Mouse (Mus musculus) embryonic stem cell, embryonic (primary cell): ENCODE data around the gene Lrp5.

Experiments used
- CTCF ChIA-PET, 4 experiments: fragments of 300-600 bp in 2 of 4; fragments of 350-600 bp in 2 of 4; sonication (Branson Sonifier 250); formaldehyde crosslinking; loops; one replicate each; lab custom pipeline; 2022; ENCODE audit warnings: inconsistent platforms in 2 of 4; lab: Charles Lee
- POLR2A ChIA-PET, 4 experiments: fragments of 300-600 bp in 2 of 4; fragments of 350-600 bp in 2 of 4; sonication (Branson Sonifier 250); formaldehyde crosslinking; loops; one replicate each; lab custom pipeline; 2022; ENCODE audit warnings: antibody characterized with exemption in 4 of 4, inconsistent platforms in 1 of 4; lab: Charles Lee

The Lrp5 gene

DNA sequence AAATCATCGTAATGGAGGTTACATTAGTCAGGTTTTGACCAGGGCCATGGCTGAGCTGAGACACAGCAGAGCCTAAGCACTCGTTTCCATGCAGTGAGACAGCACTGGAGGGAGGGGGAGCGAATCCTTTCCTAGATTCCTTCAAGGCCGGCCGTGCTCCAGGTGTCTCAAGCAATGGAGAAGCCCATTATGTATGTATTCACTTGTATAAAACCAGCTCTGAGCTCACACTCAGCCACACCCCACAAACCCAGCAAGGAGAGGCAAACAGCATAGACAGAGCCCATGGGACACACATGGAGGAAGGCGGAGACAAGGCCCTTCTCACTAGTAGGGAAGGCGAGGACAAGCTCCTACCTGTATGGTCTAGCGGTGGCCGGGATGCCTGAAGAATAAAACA lies 100.3 kb downstream of the Lrp5 start:
- ChIA-PET POLR2A (interaction anchor here (0.6 to 65.2 kb wide), 35 partner anchors 9 to 426 kb away, joined by 3 to 1508 read pairs (median 4); partner anchors contain the start of genes Ppp6r3 (in 2 of the 4), 1810055G02Rik (in 1 of the 4) and Ndufv1 (in 1 of the 4)), CTCF (interaction anchor here (0.5 to 2.3 kb wide), 36 partner anchors 8 to 732 kb away, joined by 3 to 28 read pairs (median 4); partner anchors contain the start of genes Ppp6r3 (in 2 of the 4), 1810055G02Rik (in 1 of the 4), Gm49405 (in 1 of the 4) and Lrp5 (in 1 of the 4))

DNA sequence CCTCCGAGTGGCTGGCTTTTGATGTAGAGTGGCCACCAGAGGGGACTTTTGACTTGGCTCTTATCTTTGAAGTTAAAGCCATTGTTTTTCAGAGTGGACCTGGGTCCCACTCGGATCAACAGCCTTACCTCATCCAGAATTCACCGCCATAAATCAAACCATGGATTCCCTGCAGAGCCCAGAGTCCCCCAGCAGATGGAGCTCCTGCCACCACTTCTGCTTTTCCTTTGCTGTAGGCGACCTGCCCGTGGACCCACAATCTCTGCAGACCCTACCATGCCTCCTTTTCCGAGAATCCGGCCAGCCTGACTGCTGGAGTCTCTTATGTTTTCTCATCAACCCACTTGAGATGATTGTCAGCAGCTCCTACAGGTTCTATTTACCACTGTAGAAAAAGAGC lies 105.0 kb downstream of the Lrp5 start:
- ChIA-PET CTCF (interaction anchor here in 3 of 4 experiments (0.6 to 1.8 kb wide), 18 partner anchors 8 to 361 kb away, joined by 3 to 11 read pairs (median 3); no protein-coding TSS in a partner anchor), POLR2A (interaction anchor here in 3 of 4 experiments (0.6 to 65.2 kb wide), 13 partner anchors 8 to 138 kb away, joined by 3 to 1508 read pairs (median 4); partner anchors contain the start of gene 1810055G02Rik (in 2 of the 3))

DNA sequence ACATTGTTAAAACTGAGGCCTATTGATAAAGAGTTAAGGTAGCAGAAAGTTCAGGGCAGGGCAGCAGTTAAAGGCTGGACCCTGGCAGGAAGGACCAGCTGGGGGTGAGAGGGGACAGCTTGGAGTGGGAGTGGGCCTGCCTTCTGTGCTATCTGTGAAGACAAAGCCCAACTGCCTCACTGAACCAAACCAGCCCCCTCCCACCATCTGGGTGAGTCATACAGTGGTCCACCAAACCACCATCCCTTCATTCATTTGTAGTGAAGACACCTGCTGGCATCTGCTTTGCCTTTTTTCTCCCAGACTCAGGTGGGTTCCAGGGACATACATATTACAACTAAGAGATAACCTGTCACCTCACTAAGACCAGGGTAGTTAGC lies 108.5 kb downstream of the Lrp5 start:
- POLR2A ChIA-PET: interaction anchor here in 3 of 4 experiments (0.7 to 65.2 kb wide), 13 partner anchors 8 to 435 kb away, joined by 4 to 1508 read pairs (median 9); partner anchors contain the start of genes 1810055G02Rik (in 2 of the 3), Ndufs8 (in 1 of the 3) and Ndufv1 (in 1 of the 3)
- CTCF ChIA-PET: interaction anchor here in 3 of 4 experiments (0.6 to 3.6 kb wide), 6 partner anchors 8 to 141 kb away, joined by 3 to 28 read pairs (median 8); no protein-coding TSS in a partner anchor

DNA sequence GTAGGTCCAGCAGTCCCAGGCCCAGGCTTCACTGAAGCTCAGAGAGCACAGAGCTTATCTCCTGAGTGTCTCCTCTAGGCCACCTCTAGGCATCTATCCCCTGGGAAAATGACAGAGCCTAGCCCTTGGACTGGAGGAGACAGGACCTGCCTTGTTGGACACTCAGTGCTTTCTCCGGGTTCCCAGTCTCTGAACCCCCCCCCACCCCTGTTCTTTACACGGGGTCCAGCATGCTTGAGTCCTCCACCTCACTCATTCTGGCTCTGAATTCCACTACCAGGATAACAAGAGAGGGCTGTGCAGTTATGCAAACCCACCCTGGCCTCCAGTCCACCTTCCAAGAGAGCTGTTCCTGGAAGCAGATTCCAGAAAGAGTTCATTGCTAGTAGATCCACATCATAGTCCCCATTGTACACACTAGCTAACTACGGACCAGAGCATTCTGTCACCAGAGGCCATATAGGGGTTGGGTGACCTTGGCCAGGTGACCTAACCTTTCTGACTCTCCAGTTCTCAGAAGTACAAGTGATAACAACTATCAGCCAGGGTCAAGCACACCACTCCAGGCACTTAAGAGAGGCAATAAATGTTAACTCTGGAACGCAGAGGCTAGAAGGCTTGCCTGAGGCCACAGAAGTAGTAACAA lies 109.0 kb downstream of the Lrp5 start:
- POLR2A ChIA-PET: interaction anchor here (0.6 to 65.2 kb wide), 25 partner anchors 8 to 435 kb away, joined by 3 to 1508 read pairs (median 7); partner anchors contain the start of genes 1810055G02Rik (in 1 of the 4), Cpt1a (in 1 of the 4), Lrp5 (in 1 of the 4) and Ndufs8 (in 1 of the 4)
- CTCF ChIA-PET: interaction anchor here in 3 of 4 experiments (0.6 to 3.6 kb wide), 6 partner anchors 9 to 142 kb away, joined by 3 to 28 read pairs (median 8); no protein-coding TSS in a partner anchor

DNA sequence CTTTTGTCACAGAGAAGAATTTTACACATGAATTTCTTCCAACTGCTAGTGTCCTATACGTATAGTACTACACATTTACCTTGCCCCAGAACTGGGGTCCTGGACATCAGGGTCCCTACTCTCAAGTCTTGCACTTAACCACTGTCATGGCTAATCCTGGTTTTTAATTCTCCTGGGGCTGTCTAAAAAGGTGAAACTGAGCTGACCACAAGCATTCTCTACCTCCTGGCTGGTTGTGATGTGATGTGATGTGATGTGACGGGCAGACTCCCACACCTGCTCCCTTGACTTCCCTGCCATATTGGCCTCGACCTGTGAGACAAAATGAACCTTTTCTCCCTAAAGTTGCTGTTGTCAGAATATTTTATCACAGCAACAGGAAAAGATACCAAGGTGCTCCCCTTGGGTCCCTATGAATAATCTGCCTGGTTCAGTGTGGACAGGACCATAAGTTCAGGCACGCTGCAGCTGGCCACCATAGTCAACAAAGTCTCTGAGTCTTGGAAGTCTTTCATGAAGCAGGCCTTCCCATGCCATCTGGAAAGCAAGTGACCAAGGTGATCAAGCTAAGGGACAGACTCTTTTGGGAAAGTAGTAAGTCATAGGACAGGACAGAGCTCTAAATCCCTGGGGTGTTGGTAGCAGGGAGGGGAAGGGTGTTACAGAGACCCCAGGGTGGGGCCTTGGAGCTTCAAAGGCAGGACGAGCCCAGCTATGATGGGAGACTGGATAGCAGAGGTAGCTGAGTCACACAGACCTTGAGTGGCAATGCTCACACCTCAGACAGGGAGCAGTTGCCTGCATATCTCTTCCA lies 109.7 kb downstream of the Lrp5 start:
- ChIA-PET CTCF (interaction anchor here in 3 of 4 experiments (0.6 to 3.6 kb wide), 15 partner anchors 9 to 475 kb away, joined by 3 to 28 read pairs (median 5); no protein-coding TSS in a partner anchor), POLR2A (interaction anchor here (0.6 to 65.2 kb wide), 91 partner anchors 9 to 521 kb away, joined by 3 to 1508 read pairs (median 4); partner anchors contain the start of genes 1810055G02Rik (in 3 of the 4), Cdk2ap2 (in 1 of the 4), Cpt1a (in 1 of the 4) and Lrp5 (in 1 of the 4))

DNA sequence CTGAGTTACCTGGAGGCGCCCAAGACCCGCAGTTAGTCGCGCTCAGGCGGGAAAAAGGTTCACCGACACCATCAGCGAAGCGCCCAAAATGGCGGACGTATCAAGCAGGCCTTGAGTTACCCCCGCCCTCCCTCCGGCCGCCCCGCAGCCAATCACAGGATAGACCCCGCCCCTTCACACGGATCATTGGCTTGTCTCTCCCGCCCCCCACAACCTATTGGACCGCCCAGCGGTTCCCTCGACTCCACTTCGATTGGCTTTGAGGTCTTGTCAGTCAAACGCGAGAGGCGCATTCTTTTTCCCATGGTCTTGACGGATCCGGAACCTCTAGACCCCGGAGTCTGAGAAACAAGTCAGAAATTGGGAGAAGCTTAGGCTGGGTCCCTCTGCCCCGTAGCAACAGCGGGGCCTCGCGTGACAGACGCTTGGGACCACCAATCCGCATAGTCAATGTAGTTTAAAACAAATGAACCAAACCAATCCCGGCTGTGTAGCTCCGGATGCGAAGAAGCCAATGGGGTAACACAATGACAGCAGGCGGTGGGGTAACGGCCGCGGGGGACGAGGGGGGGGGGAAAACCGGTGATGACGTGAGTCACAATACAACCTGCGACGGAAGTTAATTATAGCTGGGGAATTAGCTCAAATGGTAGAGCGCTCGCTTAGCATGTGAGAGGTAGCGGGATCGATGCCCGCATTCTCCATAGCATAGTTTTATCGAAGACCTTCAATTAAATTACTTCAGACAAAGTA lies 110.6 kb downstream of the Lrp5 start, which contains the start of gene Ppp6r3:
Gene Ppp6r3 (minus strand): TSS at position 118 of the 753 bp plus-strand sequence.
- POLR2A ChIA-PET: interaction anchor here (0.5 to 65.2 kb wide), 94 partner anchors 8 to 1773 kb away, joined by 3 to 1508 read pairs (median 4); partner anchors contain the start of genes 1810055G02Rik (in 3 of the 4), Cdk2ap2 (in 2 of the 4), Cpt1a (in 1 of the 4) and Lrp5 (in 1 of the 4)

DNA sequence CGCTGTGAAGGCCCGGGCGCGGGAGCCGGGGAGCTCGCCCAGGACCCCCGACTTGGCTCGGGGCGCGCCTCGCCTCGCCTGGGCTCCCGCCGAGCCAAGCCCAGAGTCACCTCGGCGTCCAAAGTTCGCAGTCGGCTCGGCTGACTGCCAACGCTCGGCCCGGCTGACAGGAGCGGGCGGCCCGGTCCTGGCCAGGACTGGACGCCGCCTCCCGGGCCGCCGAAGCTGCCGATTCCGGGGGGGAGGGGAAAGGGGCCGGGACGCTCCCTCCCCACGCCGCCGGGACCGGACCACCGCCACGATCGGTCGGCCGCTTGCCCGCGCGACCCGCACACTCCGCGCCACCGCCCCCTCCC lies 111.1 kb downstream of the Lrp5 start:
- ChIA-PET CTCF (interaction anchor here (0.6 to 3.4 kb wide), 13 partner anchors 9 to 218 kb away, joined by 3 to 28 read pairs (median 4); partner anchors contain the start of gene 1810055G02Rik (in 1 of the 4)), POLR2A (interaction anchor here (0.5 to 65.2 kb wide), 64 partner anchors 8 to 472 kb away, joined by 3 to 1508 read pairs (median 4); partner anchors contain the start of genes 1810055G02Rik (in 3 of the 4), Ndufs8 (in 1 of the 4), Ndufv1 (in 1 of the 4) and Tesmin (in 1 of the 4))

More for the DNA sequence above, 110.6 kb downstream of the Lrp5 start, which contains the start of gene Ppp6r3:
- CTCF ChIA-PET: interaction anchor here (0.6 to 3.4 kb wide), 17 partner anchors 10 to 476 kb away, joined by 3 to 28 read pairs (median 4); partner anchors contain the start of gene 1810055G02Rik (in 1 of the 4)

DNA sequence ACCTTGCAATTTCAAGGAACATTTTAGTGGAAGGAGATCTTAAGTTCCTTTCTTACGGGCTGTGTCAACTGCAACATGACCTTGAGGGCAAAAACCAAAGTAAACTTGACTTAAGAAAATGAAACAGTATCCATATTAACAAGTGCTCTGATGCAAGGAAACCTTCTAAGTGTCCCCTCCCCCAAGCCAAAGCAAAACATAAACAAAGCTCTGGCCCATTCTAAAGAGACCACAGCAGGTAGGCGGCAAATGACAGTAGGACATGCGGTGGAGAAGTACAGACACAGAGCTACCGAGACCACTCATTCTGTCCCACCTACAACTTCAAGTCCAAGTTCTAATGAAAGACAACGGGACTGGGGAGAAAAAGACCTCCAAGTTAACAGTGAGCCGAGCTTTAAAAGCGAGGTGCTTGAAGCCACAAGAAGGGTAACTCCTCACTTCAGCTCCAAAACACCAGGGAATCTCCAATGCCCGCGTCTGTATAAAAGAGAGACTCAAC lies 111.7 kb downstream of the Lrp5 start:
- CTCF ChIA-PET: interaction anchor here (0.6 to 3.4 kb wide), 9 partner anchors 9 to 149 kb away, joined by 3 to 28 read pairs (median 4); partner anchors contain the start of gene 1810055G02Rik (in 1 of the 4)
- POLR2A ChIA-PET: interaction anchor here (0.6 to 65.2 kb wide), 36 partner anchors 9 to 473 kb away, joined by 3 to 1508 read pairs (median 6); partner anchors contain the start of genes 1810055G02Rik (in 3 of the 4), Ndufs8 (in 1 of the 4) and Tesmin (in 1 of the 4)

DNA sequence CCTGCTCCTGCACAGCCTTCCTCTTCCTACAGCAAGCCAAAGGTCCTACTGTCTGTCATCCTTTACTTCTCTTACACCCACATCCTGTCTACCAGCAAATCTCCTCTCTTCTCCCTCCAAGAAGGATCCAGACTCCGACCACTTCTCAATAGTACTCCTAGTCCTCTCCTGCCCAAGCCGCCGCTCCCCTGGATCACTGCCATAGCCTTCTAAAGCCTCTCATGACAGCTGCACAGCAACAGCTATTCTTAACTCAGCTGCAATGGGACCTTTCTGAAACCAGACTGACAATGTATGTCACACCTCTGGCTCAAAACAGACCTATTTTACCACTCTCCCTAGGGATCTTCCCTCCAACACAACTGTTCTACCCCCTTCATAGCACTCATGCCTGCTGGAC lies 122.1 kb downstream of the Lrp5 start:
- ChIA-PET POLR2A (interaction anchor here in 3 of 4 experiments (0.6 to 65.2 kb wide), 7 partner anchors 9 to 155 kb away, joined by 3 to 1508 read pairs (median 38); partner anchors contain the start of gene Ppp6r3 (in 2 of the 3)), CTCF (no interaction called here)

DNA sequence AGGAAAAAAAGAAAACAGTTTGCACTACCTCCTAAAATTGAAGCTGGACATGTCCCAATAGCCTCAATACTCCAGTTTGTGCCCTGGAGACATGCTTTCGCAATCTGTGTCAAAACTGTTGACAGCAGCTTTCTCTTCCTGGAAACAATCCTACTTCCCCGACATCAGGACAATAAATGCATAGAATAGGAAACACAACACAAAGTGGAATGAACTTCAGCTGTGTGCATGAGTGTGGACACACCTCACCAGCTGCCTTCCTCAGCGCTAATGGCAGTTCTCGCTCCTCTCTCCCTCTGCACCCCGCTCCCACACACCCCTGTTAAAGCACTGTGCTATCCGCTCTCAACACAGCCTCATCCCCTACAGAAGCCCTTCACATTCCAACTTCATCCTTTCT lies 123.6 kb downstream of the Lrp5 start:
- CTCF ChIA-PET: interaction anchor here in 2 of 4 experiments (0.9 to 1.3 kb wide), 4 partner anchors 8 to 23 kb away, joined by 3 to 4 read pairs (median 4); no protein-coding TSS in a partner anchor
- POLR2A ChIA-PET: interaction anchor here (0.7 to 65.2 kb wide), 17 partner anchors 10 to 174 kb away, joined by 3 to 1508 read pairs (median 4); partner anchors contain the start of genes Ppp6r3 (in 2 of the 4) and 1810055G02Rik (in 1 of the 4)

DNA sequence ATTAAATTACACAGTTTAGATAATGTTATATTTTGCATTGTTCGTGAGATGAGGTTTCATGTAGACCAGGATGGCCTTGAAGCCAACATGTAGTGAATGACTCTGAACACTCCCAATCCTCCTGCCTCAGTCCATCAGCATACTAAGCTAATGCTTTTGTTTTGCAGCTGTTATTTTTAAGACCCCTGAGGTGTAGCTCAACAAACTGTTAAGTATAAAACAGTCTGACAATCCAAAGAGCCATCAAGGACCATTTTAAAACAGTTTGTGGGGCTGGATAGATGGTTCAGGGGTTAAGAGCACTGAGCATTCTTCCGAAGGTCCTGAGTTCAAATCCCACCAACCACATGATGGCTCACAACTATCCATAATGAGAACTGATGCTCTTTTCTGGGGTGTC lies 124.1 kb downstream of the Lrp5 start:
- ChIA-PET CTCF (interaction anchor here in 2 of 4 experiments (0.9 to 1.3 kb wide), 4 partner anchors 9 to 24 kb away, joined by 3 to 4 read pairs (median 4); no protein-coding TSS in a partner anchor), POLR2A (interaction anchor here (0.7 to 65.2 kb wide), 16 partner anchors 11 to 173 kb away, joined by 3 to 1508 read pairs (median 4); partner anchors contain the start of genes Ppp6r3 (in 2 of the 4) and 1810055G02Rik (in 1 of the 4))

DNA sequence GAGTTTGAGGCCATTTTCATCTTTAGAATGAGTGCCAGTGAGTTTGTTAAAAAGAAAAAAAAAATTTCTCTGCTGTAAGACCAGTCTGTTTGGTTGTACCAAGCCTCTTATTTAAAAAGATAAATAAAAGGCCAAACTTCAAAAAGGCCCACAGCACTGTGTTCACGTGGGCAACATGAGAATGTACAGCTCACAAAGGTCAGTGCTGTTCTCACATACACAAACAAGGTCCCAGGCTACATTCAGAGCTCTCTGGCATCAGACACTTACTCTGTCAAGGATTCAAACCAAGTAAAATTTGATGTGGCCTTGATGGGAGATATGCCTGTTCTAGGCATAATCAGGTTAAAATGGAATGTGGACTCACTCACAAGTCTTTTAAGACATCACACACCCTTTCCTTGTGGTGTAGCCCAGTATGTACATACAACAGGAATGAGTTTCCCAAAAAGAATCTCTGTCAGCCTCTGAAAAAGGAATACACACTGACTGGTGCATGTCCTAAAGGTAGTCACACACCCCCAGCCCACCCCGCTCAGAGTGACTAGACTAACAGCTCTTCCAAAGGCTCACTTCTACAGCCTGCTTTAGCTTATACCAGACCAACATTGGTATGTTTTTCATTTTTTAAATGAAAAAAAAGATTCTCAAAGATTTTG lies 130.1 kb downstream of the Lrp5 start:
- CTCF ChIA-PET: interaction anchor here in 2 of 4 experiments (0.7 to 1.2 kb wide), 2 partner anchors 18 to 30 kb away, joined by 3 to 13 read pairs; no protein-coding TSS in a partner anchor
- POLR2A ChIA-PET: interaction anchor here (0.7 to 65.2 kb wide), 15 partner anchors 6 to 124 kb away, joined by 3 to 1508 read pairs (median 5); partner anchors contain the start of gene Ppp6r3 (in 4 of the 4)

DNA sequence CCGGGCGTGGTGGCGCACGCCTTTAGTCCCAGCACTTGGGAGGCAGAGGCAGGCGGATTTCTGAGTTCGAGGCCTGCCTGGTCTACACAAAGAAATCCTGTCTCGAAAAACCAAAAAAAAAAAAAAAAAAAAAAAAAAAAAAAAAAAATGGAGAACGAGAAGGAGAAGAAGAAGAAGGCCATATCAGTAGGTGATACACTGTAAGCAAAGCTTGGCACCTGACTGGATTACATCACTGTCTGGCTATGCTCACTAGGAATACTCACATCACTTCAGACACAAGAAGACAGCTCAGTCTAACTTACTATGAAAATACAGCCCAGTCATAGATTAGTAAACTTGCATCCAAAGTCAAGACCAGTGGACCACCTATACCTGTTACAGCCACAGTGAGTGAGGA lies 131.6 kb downstream of the Lrp5 start:
- POLR2A ChIA-PET: interaction anchor here in 3 of 4 experiments (0.7 to 65.2 kb wide), 6 partner anchors 7 to 201 kb away, joined by 3 to 1508 read pairs (median 89); partner anchors contain the start of gene Ppp6r3 (in 2 of the 3)
- CTCF ChIA-PET: interaction anchor here in 2 of 4 experiments (0.5 to 0.7 kb wide), 2 partner anchors 107 to 130 kb away, joined by 3 to 14 read pairs; no protein-coding TSS in a partner anchor

DNA sequence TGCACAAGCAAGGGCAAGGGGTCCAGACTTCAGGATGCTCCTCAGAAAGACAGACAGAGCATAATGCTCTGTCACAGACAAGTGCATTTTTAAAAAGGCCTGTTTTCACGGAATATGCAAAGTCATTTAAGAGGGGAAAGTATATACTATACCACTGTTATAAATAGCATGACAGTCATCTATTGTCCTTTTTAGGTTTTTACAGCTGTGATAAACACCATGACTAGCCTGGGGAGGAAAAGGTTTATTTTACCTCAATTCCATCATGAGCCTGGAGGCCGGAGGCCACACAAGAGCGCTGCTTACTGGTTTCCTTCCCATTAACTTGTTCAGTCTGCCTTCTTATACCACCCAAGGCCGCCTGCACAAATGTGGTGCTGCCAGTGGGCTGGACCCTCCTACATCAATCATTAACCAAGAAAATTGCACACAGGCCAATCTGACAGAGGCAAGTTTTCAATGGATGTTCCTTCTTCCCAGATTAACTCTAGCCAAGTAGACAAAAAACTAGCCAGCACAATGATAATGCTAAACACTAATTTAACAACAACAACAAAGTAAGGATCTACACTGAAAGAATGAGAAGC lies 134.7 kb downstream of the Lrp5 start:
- ChIA-PET CTCF (no interaction called here), POLR2A (interaction anchor here in 2 of 4 experiments (2.2 to 65.2 kb wide), 4 partner anchors 10 to 25 kb away, joined by 12 to 1508 read pairs (median 778); partner anchors contain the start of gene Ppp6r3 (in 2 of the 2))
